Mouse (Mus musculus) testis, postnatal 10 days (tissue): ENCODE data around the gene Spdye4a.

ENCODE experiments used
- DNase-seq: peaks from one replicate; pipeline ENCODE4 v3.0.0; 2021; ENCODE audit warnings: low spot score

The Spdye4a gene

GRCm38 (mm10) chr5:143226790-143227189 is at the start of gene Spdye4a:
TSS of gene Spdye4a (minus strand) at chr5:143226890.
- no peak for DNase-seq

- DNase-seq = no peak
Observed at GRCm38 (mm10) chr5:143275761-143276160, 49.1 kb upstream of the Spdye4a start.

- DNase-seq = no peak
Observed at GRCm38 (mm10) chr5:143272540-143273330, 46.0 kb upstream of the Spdye4a start.

- DNase-seq = no peak
Observed at GRCm38 (mm10) chr5:143272108-143272507, 45.4 kb upstream of the Spdye4a start.

- no peak for DNase-seq
Observed at GRCm38 (mm10) chr5:143271642-143272041, 45.0 kb upstream of the Spdye4a start.

GRCm38 (mm10) chr5:143270151-143270519 is 43.4 kb upstream of the Spdye4a start:
- no peak for DNase-seq

- peak; percentile 82 for DNase-seq
Observed at GRCm38 (mm10) chr5:143269363-143270150, 42.9 kb upstream of the Spdye4a start, which contains the start of gene Zfp316. TSS of gene Zfp316 (minus strand) at chr5:143270022.

GRCm38 (mm10) chr5:143268985-143269362 is 42.3 kb upstream of the Spdye4a start:
- DNase-seq = no peak

- no peak for DNase-seq
Observed at GRCm38 (mm10) chr5:143266794-143267193, 40.1 kb upstream of the Spdye4a start.

GRCm38 (mm10) chr5:143265409-143265808 is 38.7 kb upstream of the Spdye4a start:
- DNase-seq = no peak

GRCm38 (mm10) chr5:143264689-143265088 is 38.0 kb upstream of the Spdye4a start:
- no peak for DNase-seq

GRCm38 (mm10) chr5:143261636-143262035 is 34.9 kb upstream of the Spdye4a start:
- no peak for DNase-seq

GRCm38 (mm10) chr5:143255802-143256201 is 29.1 kb upstream of the Spdye4a start:
- no peak for DNase-seq

GRCm38 (mm10) chr5:143255131-143255519 is 28.4 kb upstream of the Spdye4a start:
- no peak for DNase-seq

- no peak for DNase-seq
Observed at GRCm38 (mm10) chr5:143254487-143255130, 27.9 kb upstream of the Spdye4a start.

GRCm38 (mm10) chr5:143253881-143254486 is 27.3 kb upstream of the Spdye4a start:
- peak; percentile 49 for DNase-seq

- peak; percentile 51 for DNase-seq
Observed at GRCm38 (mm10) chr5:143253186-143253880, 26.6 kb upstream of the Spdye4a start.

- no peak for DNase-seq
Observed at GRCm38 (mm10) chr5:143252791-143253185, 26.1 kb upstream of the Spdye4a start.

- no peak for DNase-seq
Observed at GRCm38 (mm10) chr5:143252039-143252438, 25.3 kb upstream of the Spdye4a start.

GRCm38 (mm10) chr5:143244926-143245325 is 18.2 kb upstream of the Spdye4a start:
- DNase-seq = no peak

GRCm38 (mm10) chr5:143236036-143236435 is 9.3 kb upstream of the Spdye4a start:
- DNase-seq = no peak
